26 mouse cellular contexts compared by ENCODE assay signal in genomic region chr16:22767405-22767804, GRCm38 (mm10). TPM values are rescaled to one million over a fixed set of nuclear protein-coding genes. Genes with fewer than 3 reads are reported as not detected.
DNase-seq lines count a peak whose midpoint lies in the region; ATAC-seq and TF ChIP-seq lines count a peak whose summit lies in the region.
"Had no signal": no experiment of that assay in that cellular context is flagged by ENCODE, and none has a peak within 500 bp of the region (broad histone marks: within the 10 kb centered on the region; RNA-seq: fewer than 3 reads in every experiment).

No protein-coding gene starts in this region.

- no peaks in the 10 kb centered on the region for H3K9me3 ChIP-seq in heart, embryonic 10.5 days
- no peaks in the 10 kb centered on the region for H3K9me3 ChIP-seq in hindbrain, embryonic 14.5 days (ENCODE audit: control insufficient read depth, low read length)
- H3K9me3 ChIP-seq: hindbrain, embryonic 13.5 days; kidney, embryonic 15.5 days; limb, embryonic 15.5 days; neural tube, embryonic 12.5 days had no signal

- H3K4me1 ChIP-seq in heart, adult 2 months (ENCODE audit: control insufficient read depth, insufficient read depth, low read length) = no peaks in the 10 kb centered on the region; the same call in 1 of the 2 replicates
- H3K4me1 ChIP-seq in heart, embryonic 10.5 days = 0 out of 2 replicates have a peak, but pooled peaks cover 7% of the 10 kb centered on the region
- no peaks in the 10 kb centered on the region for H3K4me1 ChIP-seq in hindbrain, embryonic 14.5 days (replicated peaks; ENCODE audit: control insufficient read depth, insufficient read depth, low read length)
- H3K4me1 ChIP-seq: hindbrain, embryonic 13.5 days; kidney, embryonic 15.5 days; limb, embryonic 15.5 days; neural tube, embryonic 12.5 days had no signal

- no peak for TF ChIP-seq POLR2A in heart, adult 2 months (IDR thresholded peaks at IDR 0.05; ENCODE audit: insufficient read depth, low read depth, low read length)

- peak; percentile 45 for TF ChIP-seq CTCF in heart, adult 2 months (IDR thresholded peaks at IDR 0.05)
- TF ChIP-seq CTCF in left cerebral cortex, adult 2 months (IDR thresholded peaks at IDR 0.05) = peak; percentile 29

- no peak for DNase-seq in heart, adult 2 months
- no peak for DNase-seq in heart, embryonic 10.5 days (ENCODE audit: low spot score)
- no peak for DNase-seq in left cerebral cortex, adult 2 months (ENCODE audit: extremely low spot score in 1 of 2, low spot score in 2 of 2)
- no peak for DNase-seq in left cerebral cortex, postnatal 4 days
- DNase-seq in ES-CJ7 (ENCODE audit: low read depth, low spot score) = peak; percentile 73
- peak; percentile 3 for DNase-seq in induced T-regulatory cell, adult 2 months (ENCODE audit: low read depth)
- DNase-seq in cerebellum, postnatal 14 days = no peak
- DNase-seq in hindbrain, embryonic 14.5 days (ENCODE audit: low spot score) = no peak
- DNase-seq: right cerebral cortex, postnatal 4 days had no signal

- no peak overlapping the region for H3K4me2 ChIP-seq in hindbrain, embryonic 14.5 days (replicated peaks)
- H3K4me2 ChIP-seq: hindbrain, embryonic 13.5 days; kidney, embryonic 15.5 days; limb, embryonic 15.5 days; neural tube, embryonic 12.5 days had no signal

- WGBS in heart, adult 2 months = 85% methylated on average over 3 of the region's 3 CpGs
- 84% methylated on average over 3 of the region's 3 CpGs for WGBS in heart, embryonic 10.5 days
- WGBS in hindbrain, embryonic 14.5 days = 89% methylated on average over 3 of the region's 3 CpGs

- no peak for ATAC-seq in hindbrain, embryonic 14.5 days (ENCODE audit: low FRiP score)
- ATAC-seq: Patski had no signal

- intact Hi-C loops in heart, adult 2 months (cut with DNase I) = loop anchor here (2.0 kb wide), 1 partner anchor 69 kb away; no protein-coding TSS in a partner anchor
- intact Hi-C loops in left cerebral cortex, adult 2 months (cut with DNase I) = no loop called here
- intact Hi-C loops in left cerebral cortex, postnatal 4 days (cut with DNase I) = no loop called here

- H3K4me3 ChIP-seq in heart, adult 2 months = no peak overlapping the region
- H3K4me3 ChIP-seq in heart, embryonic 10.5 days = no peak overlapping the region
- no peak overlapping the region for H3K4me3 ChIP-seq in left cerebral cortex, adult 2 months
- no peak overlapping the region for H3K4me3 ChIP-seq in hindbrain, embryonic 14.5 days (replicated peaks; ENCODE audit: low read length)
- H3K4me3 ChIP-seq: hindbrain, embryonic 13.5 days; kidney, embryonic 15.5 days; limb, embryonic 15.5 days; neural tube, embryonic 12.5 days had no signal

- H3K36me3 ChIP-seq in heart, adult 2 months (ENCODE audit: control insufficient read depth, insufficient read depth, low read length) = no peaks in the 10 kb centered on the region
- no peaks in the 10 kb centered on the region for H3K36me3 ChIP-seq in heart, embryonic 10.5 days
- no peaks in the 10 kb centered on the region for H3K36me3 ChIP-seq in hindbrain, embryonic 14.5 days (replicated peaks; ENCODE audit: control insufficient read depth, insufficient read depth)
- H3K36me3 ChIP-seq: hindbrain, embryonic 13.5 days; kidney, embryonic 15.5 days; limb, embryonic 15.5 days; neural tube, embryonic 12.5 days had no signal

- peak overlapping the region; percentile 36 for H3K27ac ChIP-seq in heart, adult 2 months
- no peak overlapping the region for H3K27ac ChIP-seq in heart, embryonic 10.5 days
- H3K27ac ChIP-seq in left cerebral cortex, adult 2 months = no peak overlapping the region
- no peak overlapping the region for H3K27ac ChIP-seq in hindbrain, embryonic 14.5 days
- H3K27ac ChIP-seq: hindbrain, embryonic 13.5 days; kidney, embryonic 15.5 days; limb, embryonic 15.5 days; neural tube, embryonic 12.5 days had no signal

- TF ChIP-seq EP300 in heart, adult 2 months (IDR thresholded peaks at IDR 0.05; ENCODE audit: insufficient read depth, low read depth, low read length) = no peak

- no peak overlapping the region for H3K9ac ChIP-seq in heart, adult 2 months (ENCODE audit: low read depth, low read length)
- no peak overlapping the region for H3K9ac ChIP-seq in hindbrain, embryonic 14.5 days
- H3K9ac ChIP-seq: hindbrain, embryonic 13.5 days; kidney, embryonic 15.5 days; limb, embryonic 15.5 days; neural tube, embryonic 12.5 days had no signal

- H3K79me2 ChIP-seq in heart, adult 2 months (replicated peaks; ENCODE audit: control insufficient read depth, insufficient read depth, low read length) = no peaks in the 10 kb centered on the region

- no peaks in the 10 kb centered on the region for H3K27me3 ChIP-seq in heart, adult 2 months (ENCODE audit: control insufficient read depth, insufficient read depth, low read length)
- H3K27me3 ChIP-seq in heart, embryonic 10.5 days (ENCODE audit: insufficient read depth, poor library complexity, severe bottlenecking) = no peaks in the 10 kb centered on the region
- H3K27me3 ChIP-seq in hindbrain, embryonic 14.5 days (ENCODE audit: control insufficient read depth, insufficient read depth, low read length) = no peaks in the 10 kb centered on the region
- H3K27me3 ChIP-seq: hindbrain, embryonic 13.5 days; kidney, embryonic 15.5 days; limb, embryonic 15.5 days; neural tube, embryonic 12.5 days; Patski had no signal

RNA-seq across cellular contexts. Expression of gene Crygs, which starts 44.0 kb away (rescaled TPM):
- not detected for total RNA-seq in heart, adult 2 months (2021)
- polyA plus RNA-seq in heart, adult 2 months (2012; rRNA removed) = not detected in 2 replicates
- 0.15 TPM in 1 of 2 replicates, not detected in the other for polyA plus RNA-seq in heart, embryonic 10.5 days (2016; fragmentation: Nextera tagmentation; extraction: Ambion mirVana)
- not detected for total RNA-seq in left cerebral cortex, adult 2 months (2021)
- total RNA-seq in left cerebral cortex, postnatal 4 days (2021) = not detected
- not detected in 2 replicates for polyA plus RNA-seq in hindbrain, embryonic 14.5 days (2014; fragmentation: Nextera tagmentation; extraction: Ambion mirVana)
- total RNA-seq: adrenal gland, adult 18-20 months; gastrocnemius, postnatal 36 days; left cerebral cortex, postnatal 10 days; megakaryocyte, adult 5-6 weeks; midbrain, postnatal 0 days had no signal
- polyA plus RNA-seq: brain, embryonic 14.5 days; C2C12; embryonic facial prominence, embryonic 14.5 days; forebrain, embryonic 11.5 days; heart, embryonic 14.5 days; hindbrain, embryonic 13.5 days; limb, embryonic 15.5 days; lung, embryonic 16.5 days; midbrain, postnatal 0 days; neural tube, embryonic 12.5 days; stomach, embryonic 14.5 days had no signal

Comparison
In these comparisons a context has a peak if more than half of its experiments do, and no peak if none do; other contexts are left out.
1. DNase-seq: peak in ES-CJ7 (single experiment) and induced T-regulatory cell, adult 2 months (single experiment); none in heart, adult 2 months (0 of 2), heart, embryonic 10.5 days (single experiment), left cerebral cortex, adult 2 months (0 of 2), left cerebral cortex, postnatal 4 days (single experiment), cerebellum, postnatal 14 days (0 of 2) and hindbrain, embryonic 14.5 days (single experiment).